Mouse (Mus musculus) forebrain, embryonic 15.5 days (tissue): ENCODE results near the gene 4930507D05Rik. TPM values are rescaled to one million over a fixed set of nuclear protein-coding genes. Genes with fewer than 3 reads are reported as not detected.
"Not testable (repeated sequence)": the region's sequence is repeated elsewhere in the genome, so short reads cannot be mapped to it uniquely, and the experiment has no call there.

Experiments used
- ATAC-seq: fragments of 200-750 bp; cut with Nextera tagmentation; replicated peaks from 2 replicates; pipeline ENCODE4 v1.8.0; 2017; ENCODE audit warnings: mild to moderate bottlenecking, moderate TSS enrichment, moderate library complexity
- H3K27ac ChIP-seq: fragments of 300-500 bp; sonication (generic); replicated peaks from 2 replicates; pipeline ENCODE4 v1.5.1; 2015; ENCODE audit warnings: mild to moderate bottlenecking, inconsistent platforms
- H3K27me3 ChIP-seq: fragments of 300-500 bp; sonication (generic); 2 replicates; pipeline ENCODE4 v1.6.1; 2015; ENCODE audit warnings: inconsistent platforms
- H3K36me3 ChIP-seq: fragments of 300-500 bp; sonication (generic); 2 replicates; pipeline ENCODE4 v1.6.1; 2015; ENCODE audit warnings: mild to moderate bottlenecking, inconsistent platforms
- H3K4me1 ChIP-seq: fragments of 300-500 bp; sonication (generic); 2 replicates; pipeline ENCODE4 v1.6.1; 2015; ENCODE audit warnings: inconsistent platforms
- H3K4me2 ChIP-seq: fragments of 300-500 bp; sonication (generic); replicated peaks from 2 replicates; pipeline ENCODE4 v1.6.1; 2015; ENCODE audit warnings: mild to moderate bottlenecking, inconsistent platforms
- H3K4me3 ChIP-seq: fragments of 300-500 bp; sonication (generic); 2 replicates; pipeline ENCODE4 v1.5.1; 2015; ENCODE audit warnings: mild to moderate bottlenecking, inconsistent platforms
- H3K9ac ChIP-seq: fragments of 300-500 bp; sonication (generic); replicated peaks from 2 replicates; pipeline ENCODE4 v1.6.1; 2015; ENCODE audit warnings: mild to moderate bottlenecking, inconsistent platforms
- H3K9me3 ChIP-seq: fragments of 300-500 bp; sonication (generic); 2 replicates; pipeline ENCODE4 v1.6.1; 2016; ENCODE audit warnings: inconsistent platforms
- WGBS: fragments of 180-500 bp; shearing (Covaris S2); methylation state at CpG from one replicate; pipeline ENCODE4 v1.1.7; 2015; ENCODE audit warnings: mixed read lengths; 5-methylcytosine and 5-hydroxymethylcytosine counted together
- polyA plus RNA-seq: library from polyadenylated mRNA; unstranded; fragments of >200 nt; fragmentation: Nextera tagmentation; extraction: Ambion mirVana; gene quantifications from 2 replicates; pipeline ENCODE4 v1.2.1, GENCODE M21; 2015

The 4930507D05Rik gene
- polyA plus RNA-seq, 1 experiment from 2014 or later, result 1.1 TPM

DNA sequence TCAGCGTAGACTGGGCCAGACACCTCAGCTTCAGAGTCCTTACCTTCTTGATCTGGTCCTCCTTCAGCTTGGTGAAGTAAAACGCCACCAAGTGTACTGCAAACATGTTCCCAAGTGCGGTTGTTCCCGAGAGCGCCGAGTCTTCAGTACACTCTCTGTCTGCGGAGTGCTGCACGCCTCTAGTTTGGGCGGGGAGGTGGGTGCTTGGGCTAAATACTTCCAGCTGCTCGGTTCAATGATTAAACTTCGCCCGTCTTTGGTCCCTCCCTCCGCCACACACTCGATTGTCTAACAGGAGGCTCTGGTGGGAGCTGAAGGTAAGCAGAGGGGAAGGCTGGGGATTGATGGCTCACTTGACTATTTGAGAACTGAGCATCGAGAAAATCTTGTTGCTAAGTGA lies 27.0 kb upstream of the 4930507D05Rik start, which contains the start of gene Hkdc1:
TSS of gene Hkdc1 (minus strand) at position 237 of the 400 bp plus-strand sequence.
- H3K36me3 ChIP-seq, result no peaks in the 10 kb centered on the region

DNA sequence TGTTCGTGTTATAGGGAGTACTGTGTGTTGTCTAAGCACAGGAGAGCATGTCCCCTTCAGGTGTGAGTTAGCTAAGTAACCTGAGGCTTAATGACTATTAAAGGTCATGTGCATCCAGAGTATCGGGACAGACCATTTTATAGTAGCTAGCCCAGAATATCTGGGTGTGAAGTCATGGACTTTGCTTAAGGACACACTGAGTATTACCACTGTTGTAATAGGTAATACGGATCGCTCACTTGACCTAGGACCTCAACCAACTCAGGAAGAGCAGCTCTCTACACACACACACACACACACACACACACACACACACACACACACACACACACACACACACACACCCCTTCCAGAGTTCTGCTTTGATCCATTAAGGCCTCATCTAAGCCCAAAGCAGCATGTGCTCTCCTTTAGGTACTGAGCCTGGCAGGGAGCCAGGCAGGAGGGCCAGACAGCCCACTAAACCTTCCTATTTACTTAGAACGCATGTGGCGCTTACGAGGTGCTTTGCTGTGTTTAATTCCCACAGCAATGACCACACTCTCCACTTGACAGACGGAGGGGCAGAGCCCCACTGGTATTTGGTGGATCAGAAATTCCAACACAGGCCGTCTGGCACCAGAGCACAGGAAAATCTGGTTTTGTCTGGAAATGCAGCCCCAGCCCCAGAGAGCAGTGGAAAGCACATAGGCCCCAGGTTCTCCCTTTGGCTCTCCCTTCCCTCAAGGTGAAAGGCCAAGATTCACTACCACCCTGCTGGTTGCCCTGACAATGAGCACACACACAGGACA lies 24.0 kb upstream of the 4930507D05Rik start:
- H3K4me1 ChIP-seq, result no peaks in the 10 kb centered on the region
- H3K36me3 ChIP-seq, result peaks cover 23% of the 10 kb centered on the region
- 49% methylated on average over 9 of the region's 9 CpGs for WGBS
- ATAC-seq, result no peak
- no peaks in the 10 kb centered on the region for H3K27me3 ChIP-seq
- H3K9ac ChIP-seq, result no peak overlapping the region
- H3K9me3 ChIP-seq, result no peaks in the 10 kb centered on the region
- no peak overlapping the region for H3K4me3 ChIP-seq
- H3K4me2 ChIP-seq, result no peak overlapping the region
- H3K27ac ChIP-seq, result no peak overlapping the region

More for the DNA sequence above, 27.0 kb upstream of the 4930507D05Rik start, which contains the start of gene Hkdc1:
- H3K4me1 ChIP-seq, result no peaks in the 10 kb centered on the region
- no peak within 1 kb of the TSS for H3K27ac ChIP-seq
- WGBS, result 57% methylated on average over 15 of the region's 15 CpGs
- H3K9me3 ChIP-seq, result no peaks in the 10 kb centered on the region
- H3K27me3 ChIP-seq, result no peaks in the 10 kb centered on the region
- H3K4me3 ChIP-seq, result no peak within 1 kb of the TSS
- ATAC-seq, result no peak
- no peak within 1 kb of the TSS for H3K9ac ChIP-seq
- no peak within 1 kb of the TSS for H3K4me2 ChIP-seq

DNA sequence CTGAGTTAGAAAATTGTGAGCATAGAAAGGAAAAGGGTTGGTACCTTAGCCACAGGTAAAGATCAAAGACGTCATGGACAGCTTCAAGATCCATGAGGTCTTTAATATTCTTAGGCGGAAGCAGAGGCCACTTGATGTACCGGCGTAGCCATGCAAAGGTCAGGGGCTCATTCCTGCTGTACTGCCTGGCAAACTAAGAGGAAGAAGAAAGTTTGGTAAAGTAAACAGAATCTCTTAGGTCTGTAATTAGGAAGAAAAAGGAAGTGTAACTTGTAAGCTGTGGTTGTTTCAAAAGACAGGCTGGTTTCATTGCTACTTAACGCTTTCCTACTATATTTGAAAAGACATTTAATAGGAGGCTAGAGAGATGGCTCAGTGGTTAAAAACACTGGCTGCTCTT lies 18.9 kb upstream of the 4930507D05Rik start:
- Histone ChIP-seq H3K4me3 (no peak overlapping the region), H3K4me2 (no peak overlapping the region), H3K27ac (no peak overlapping the region), H3K27me3 (no peaks in the 10 kb centered on the region), H3K9me3 (no peaks in the 10 kb centered on the region), H3K9ac (no peak overlapping the region), H3K4me1 (no peaks in the 10 kb centered on the region), H3K36me3 (peaks cover 70% of the 10 kb centered on the region)
- 96% methylated on average over 5 of the region's 5 CpGs for WGBS
- ATAC-seq, result no peak

DNA sequence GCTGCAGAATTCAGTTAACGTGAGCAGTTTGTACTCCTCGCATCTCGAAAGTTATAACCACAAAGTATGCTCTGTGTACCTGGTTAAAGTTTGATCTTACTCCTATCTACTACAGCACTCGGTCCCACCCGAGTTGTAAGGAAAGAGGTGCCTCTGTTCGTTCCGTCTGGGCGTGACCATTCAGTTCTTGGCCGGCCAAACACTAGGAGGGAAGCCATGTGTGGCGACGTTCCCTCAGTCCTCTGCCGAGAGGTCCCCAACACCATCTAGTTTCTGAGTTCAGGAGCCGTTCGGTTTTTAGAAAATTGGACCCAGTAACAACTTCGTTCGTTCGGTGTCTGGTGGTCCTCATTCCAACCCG lies 971 bp downstream of the 4930507D05Rik start:
- H3K4me2 ChIP-seq, result peak overlapping the region; percentile 77
- peak overlapping the region; percentile 96 for H3K9ac ChIP-seq
- H3K9me3 ChIP-seq, result no peaks in the 10 kb centered on the region
- H3K4me3 ChIP-seq, result peak overlapping the region; percentile 85
- H3K27ac ChIP-seq, result peak overlapping the region; percentile 95
- H3K36me3 ChIP-seq, result peaks cover 24% of the 10 kb centered on the region
- H3K4me1 ChIP-seq, result peaks cover 17% of the 10 kb centered on the region
- no peaks in the 10 kb centered on the region for H3K27me3 ChIP-seq
- ATAC-seq, result no peak; the same call in 1 of the 2 replicates
- 36% methylated on average over 18 of the region's 18 CpGs for WGBS

- not testable (repeated sequence) for ATAC-seq, H3K4me3 ChIP-seq, H3K9me3 ChIP-seq, H3K27ac ChIP-seq, H3K4me2 ChIP-seq, H3K9ac ChIP-seq, H3K27me3 ChIP-seq
- Histone ChIP-seq H3K4me1 (peaks cover 17% of the 10 kb centered on the region), H3K36me3 (peaks cover 22% of the 10 kb centered on the region)
- 75% methylated on average over 11 of the region's 11 CpGs for WGBS
Observed at GRCm38 (mm10) chr10:62452001-62452400, 2.7 kb downstream of the 4930507D05Rik start.

DNA sequence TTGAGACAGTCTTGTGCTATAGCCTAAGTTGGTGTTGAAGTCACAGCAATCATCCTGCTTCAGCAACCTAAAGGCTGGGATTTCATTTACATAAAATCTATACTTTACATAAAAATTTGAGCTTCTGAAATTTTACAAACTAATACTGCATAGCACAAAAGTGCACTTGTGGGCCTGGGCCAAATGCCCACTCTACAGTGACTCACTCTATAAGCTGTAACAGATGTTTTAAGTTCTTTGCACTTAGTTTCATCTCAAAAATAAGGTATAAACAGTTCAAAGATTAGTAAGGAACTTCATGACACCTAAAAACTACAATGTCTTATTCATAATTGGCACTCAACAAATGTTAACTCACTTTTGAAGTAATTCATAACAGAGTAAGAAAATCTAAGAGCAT lies 12.0 kb downstream of the 4930507D05Rik start:
- peaks cover 49% of the 10 kb centered on the region for H3K36me3 ChIP-seq
- no peaks in the 10 kb centered on the region for H3K4me1 ChIP-seq
- no peak overlapping the region for H3K27ac ChIP-seq
- no peak for ATAC-seq
- no peaks in the 10 kb centered on the region for H3K27me3 ChIP-seq
- no peaks in the 10 kb centered on the region for H3K9me3 ChIP-seq
- no peak overlapping the region for H3K4me3 ChIP-seq
- H3K9ac ChIP-seq, result no peak overlapping the region
- no peak overlapping the region for H3K4me2 ChIP-seq

GRCm38 (mm10) chr10:62469736-62470135 lies 20.4 kb downstream of the 4930507D05Rik start:
- peaks cover 2% of the 10 kb centered on the region; the same call in 1 of the 2 replicates for H3K36me3 ChIP-seq
- 92% methylated on average over 4 of the region's 4 CpGs for WGBS
- no peak overlapping the region for H3K9ac ChIP-seq
- H3K4me3 ChIP-seq, result no peak overlapping the region
- no peaks in the 10 kb centered on the region for H3K9me3 ChIP-seq
- H3K27ac ChIP-seq, result no peak overlapping the region
- no peak for ATAC-seq
- H3K4me1 ChIP-seq, result peaks cover 3% of the 10 kb centered on the region; the same call in 1 of the 2 replicates
- no peaks in the 10 kb centered on the region for H3K27me3 ChIP-seq
- H3K4me2 ChIP-seq, result no peak overlapping the region

DNA sequence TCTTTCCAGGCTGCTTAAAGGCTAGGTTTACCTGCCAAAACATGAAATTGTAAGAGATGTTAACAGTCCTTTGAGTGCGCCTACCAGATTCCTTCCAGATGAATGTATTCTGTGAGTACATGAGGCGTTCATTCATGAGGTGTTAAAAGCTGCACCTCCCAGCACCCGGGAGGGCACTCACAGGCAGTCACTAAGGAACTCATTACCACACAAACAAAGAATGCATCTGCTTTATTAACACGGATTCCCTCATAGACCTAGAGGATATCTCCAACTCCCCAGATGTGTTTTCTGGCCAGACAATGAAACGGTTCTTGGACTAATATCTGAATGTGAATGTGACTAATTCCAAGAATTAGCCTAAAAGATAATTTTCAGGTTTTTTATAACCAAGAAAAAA lies 21.8 kb downstream of the 4930507D05Rik start:
- Histone ChIP-seq H3K4me2 (no peak overlapping the region), H3K9ac (no peak overlapping the region), H3K36me3 (no peaks in the 10 kb centered on the region), H3K27me3 (no peaks in the 10 kb centered on the region), H3K27ac (no peak overlapping the region), H3K4me1 (peaks cover 3% of the 10 kb centered on the region; the same call in 1 of the 2 replicates), H3K4me3 (no peak overlapping the region), H3K9me3 (no peaks in the 10 kb centered on the region)
- whole genome bisulfite sequencing, result 23% methylated on average over 5 of the region's 5 CpGs
- no peak for ATAC-seq

DNA sequence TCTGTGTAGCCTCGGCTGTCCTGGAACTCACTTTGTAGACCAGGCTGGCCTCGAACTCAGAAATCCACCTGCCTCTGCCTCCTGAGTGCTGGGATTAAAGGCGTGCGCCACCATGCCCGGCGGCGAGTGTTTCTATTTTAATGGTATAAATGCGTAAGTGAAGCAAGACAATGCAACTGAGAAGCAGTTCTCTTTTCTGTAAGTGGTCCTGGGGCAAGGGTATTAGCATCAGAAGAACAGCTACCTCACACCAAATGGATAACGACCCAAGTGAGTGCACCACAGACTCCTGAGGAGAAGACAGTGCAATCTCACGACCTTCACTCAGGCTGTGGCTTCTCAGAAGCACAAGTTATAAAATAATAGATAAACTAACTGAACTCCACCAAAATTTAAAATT lies 25.7 kb downstream of the 4930507D05Rik start:
- no peak for ATAC-seq
- Histone ChIP-seq H3K9me3 (no peaks in the 10 kb centered on the region), H3K4me1 (peaks cover 3% of the 10 kb centered on the region; the same call in 1 of the 2 replicates), H3K9ac (no peak overlapping the region), H3K4me2 (no peak overlapping the region), H3K4me3 (no peak overlapping the region), H3K36me3 (peaks cover 7% of the 10 kb centered on the region; the same call in 1 of the 2 replicates), H3K27me3 (no peaks in the 10 kb centered on the region), H3K27ac (no peak overlapping the region)
- 88% methylated on average over 10 of the region's 10 CpGs for WGBS

DNA sequence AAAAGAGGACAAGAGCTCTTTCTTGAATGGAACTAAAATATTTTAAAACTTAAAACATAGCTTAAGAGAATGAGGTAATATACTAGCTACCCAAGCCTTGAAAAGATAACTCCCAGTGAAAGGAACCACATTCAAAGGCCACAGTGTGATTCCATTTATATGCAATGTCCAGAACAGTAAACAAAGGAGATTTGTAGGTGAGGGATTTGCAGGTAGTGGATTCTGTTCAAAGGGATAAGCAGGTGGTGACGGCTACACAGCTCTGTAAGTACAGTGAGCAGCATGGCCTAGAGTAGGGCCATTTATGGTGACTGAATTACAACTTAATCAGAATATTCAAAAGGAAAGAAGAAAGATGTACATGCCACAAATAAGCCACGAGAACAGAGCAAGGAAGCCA lies 27.7 kb downstream of the 4930507D05Rik start:
- WGBS, result 61% methylated on average over 2 of the region's 2 CpGs

DNA sequence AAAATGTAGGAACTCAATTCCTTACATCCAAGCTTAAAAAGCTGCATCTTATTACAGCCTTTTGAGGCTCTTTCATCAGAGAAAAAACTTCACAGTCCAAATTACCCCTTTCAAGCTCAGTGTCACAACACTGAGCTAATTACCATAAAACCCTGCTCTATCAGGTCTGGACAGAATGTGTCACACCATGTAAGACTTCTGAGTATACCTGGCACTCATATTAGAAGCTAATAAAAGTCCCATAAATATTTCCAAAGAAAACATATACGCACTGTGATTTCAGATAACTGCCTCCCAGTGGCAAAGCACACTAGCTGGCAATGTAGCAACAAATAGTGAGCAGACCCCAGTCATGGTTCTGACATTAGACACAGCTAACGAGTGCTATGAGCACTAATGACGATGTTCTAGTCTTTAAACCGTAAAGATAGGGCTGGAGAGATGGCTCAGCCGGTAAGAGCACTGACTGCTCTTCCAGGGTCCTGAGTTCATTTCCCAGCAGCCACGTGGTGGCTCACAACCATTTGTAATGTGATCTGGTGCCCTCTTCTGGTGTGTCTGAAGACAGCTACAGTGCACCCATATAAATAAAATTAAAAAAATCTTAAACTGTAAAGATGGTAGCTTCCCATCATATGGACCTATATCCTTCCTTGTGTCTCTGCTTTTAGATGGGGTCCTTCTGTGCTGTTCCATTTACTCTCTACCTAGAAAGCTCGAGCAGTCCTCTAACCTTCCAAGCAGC lies 32.0 kb downstream of the 4930507D05Rik start:
- no peak overlapping the region for H3K27ac ChIP-seq
- no peaks in the 10 kb centered on the region for H3K27me3 ChIP-seq
- H3K36me3 ChIP-seq, result peaks cover 7% of the 10 kb centered on the region; the same call in 1 of the 2 replicates
- H3K4me1 ChIP-seq, result peaks cover 26% of the 10 kb centered on the region
- H3K9ac ChIP-seq, result no peak overlapping the region
- H3K9me3 ChIP-seq, result no peaks in the 10 kb centered on the region
- WGBS, result 44% methylated on average over 7 of the region's 7 CpGs
- no peak overlapping the region for H3K4me3 ChIP-seq
- no peak overlapping the region for H3K4me2 ChIP-seq
- ATAC-seq, result no peak

More for the DNA sequence above, 27.7 kb downstream of the 4930507D05Rik start:
- H3K27me3 ChIP-seq, result no peaks in the 10 kb centered on the region
- H3K4me3 ChIP-seq, result no peak overlapping the region
- H3K9me3 ChIP-seq, result no peaks in the 10 kb centered on the region
- H3K9ac ChIP-seq, result no peak overlapping the region
- peaks cover 10% of the 10 kb centered on the region for H3K4me1 ChIP-seq
- no peak overlapping the region for H3K27ac ChIP-seq
- H3K36me3 ChIP-seq, result peaks cover 7% of the 10 kb centered on the region; the same call in 1 of the 2 replicates
- H3K4me2 ChIP-seq, result no peak overlapping the region
- no peak for ATAC-seq

DNA sequence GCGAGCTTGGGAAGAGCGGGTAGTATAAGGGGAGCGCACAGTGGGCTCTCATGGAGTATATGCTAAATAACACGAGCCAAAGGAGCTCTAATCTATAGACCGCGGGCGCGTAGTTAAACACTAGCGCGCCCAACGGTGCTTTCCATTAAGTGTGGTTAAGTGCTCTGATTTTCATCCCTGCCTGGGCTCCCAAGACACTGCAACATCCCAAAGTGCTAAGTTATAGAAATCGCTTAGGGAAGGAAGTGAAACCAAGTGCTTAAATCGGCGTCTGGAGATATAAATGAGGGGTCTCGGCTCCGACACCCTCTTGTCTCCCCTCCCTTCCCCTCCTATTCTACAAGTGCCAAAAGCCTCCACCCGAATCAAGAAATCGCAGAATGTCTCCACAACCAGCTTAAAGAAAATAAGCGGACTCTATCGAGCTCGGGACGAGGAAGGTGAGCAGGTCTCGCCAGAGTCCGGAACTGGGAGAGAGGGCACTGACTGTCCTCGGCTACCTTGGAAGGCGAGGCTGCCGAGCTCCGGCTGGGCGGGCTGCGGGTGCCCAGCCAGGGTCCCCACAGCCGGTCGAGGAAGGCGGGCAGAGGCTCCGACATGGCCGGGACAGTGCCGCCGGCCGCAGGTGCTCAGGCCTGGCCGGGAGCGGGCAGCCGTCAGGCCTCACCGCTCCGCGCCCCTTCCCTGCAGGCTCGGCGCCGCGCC lies 36.7 kb downstream of the 4930507D05Rik start:
- H3K27ac ChIP-seq, result peak overlapping the region; percentile 85
- peaks cover 31% of the 10 kb centered on the region for H3K4me1 ChIP-seq
- under 1% methylated on average over 38 of the region's 48 CpGs for WGBS
- H3K9me3 ChIP-seq, result no peaks in the 10 kb centered on the region
- no peaks in the 10 kb centered on the region for H3K27me3 ChIP-seq
- peak overlapping the region; percentile 92 for H3K9ac ChIP-seq
- peak overlapping the region; percentile 75 for H3K4me2 ChIP-seq
- H3K36me3 ChIP-seq, result no peaks in the 10 kb centered on the region
- ATAC-seq, result peak; percentile 84
- H3K4me3 ChIP-seq, result peak overlapping the region; percentile 98
